Mouse (Mus musculus): ENCODE results near the gene Snrpn. TPM values are rescaled to one million over a fixed set of nuclear protein-coding genes. Genes with fewer than 3 reads are reported as not detected.

Snrpn gene
- total and polyA plus RNA-seq, 3 experiments: 0.17 to 0.44 (median 0.27) TPM

- in situ Hi-C loops (cut with MboI; ENCODE audit: low pct_ligation_motif_present, low pct_unique_long_range_greater_than_20kb, low sequenced_read_pairs): no loop called here
- Histone ChIP-seq H3K9me3 (replicated peaks; ENCODE audit: low read length) (no peaks in the 10 kb centered on the region), H3K4me1 (ENCODE audit: control insufficient read depth in 1 of 2, insufficient read depth in 2 of 2) (no peaks in the 10 kb centered on the region), H3K27me3 (replicated peaks) (no peaks in the 10 kb centered on the region), H3K4me2 (ENCODE audit: insufficient read depth, low read depth, poor library complexity, severe bottlenecking) (no peak overlapping the region), H3K79me2 (replicated peaks; ENCODE audit: control insufficient read depth, extremely low read depth, insufficient read depth, poor library complexity, severe bottlenecking) (no peaks in the 10 kb centered on the region), H3K9ac (ENCODE audit: insufficient read depth, low read depth) (no peak overlapping the region), H3K4me3 (replicated peaks in 1 of 3; ENCODE audit: low read depth in 2 of 3, low read length in 2 of 3, poor library complexity in 1 of 3) (no peak overlapping the region), H3K36me3 (replicated peaks in 1 of 2; ENCODE audit: control insufficient read depth in 1 of 2, insufficient read depth in 1 of 2, low read length in 1 of 2) (no peaks in the 10 kb centered on the region), H3K27ac (ENCODE audit: insufficient read depth, low read depth) (no peak overlapping the region)
- no peak for TF ChIP-seq E2F4 (IDR thresholded peaks at IDR 0.05; ENCODE audit: insufficient replicate concordance, low read depth, low read length)
- no peak for TF ChIP-seq ZMIZ1 (IDR thresholded peaks at IDR 0.05; ENCODE audit: low read depth, low read length)
- TF ChIP-seq ETS1 (conservative IDR thresholded peaks at IDR 0.05; ENCODE audit: low read depth, low read length): no peak
- no peak for TF ChIP-seq CHD2 (IDR thresholded peaks at IDR 0.05; ENCODE audit: low read length)
- TF ChIP-seq NRF1 (IDR thresholded peaks at IDR 0.05; ENCODE audit: low read depth, low read length): no peak
- no peak for TF ChIP-seq MEF2A (IDR thresholded peaks at IDR 0.05; ENCODE audit: borderline replicate concordance, low read depth, low read length)
- TF ChIP-seq UBTF (IDR thresholded peaks at IDR 0.05; ENCODE audit: low read depth, low read length): no peak
- TF ChIP-seq EP300 (IDR thresholded peaks at IDR 0.05; ENCODE audit: low read length): no peak
- TF ChIP-seq SIN3A (IDR thresholded peaks at IDR 0.05; ENCODE audit: low read length): no peak
- TF ChIP-seq POLR2AphosphoS2 (IDR thresholded peaks at IDR 0.05; ENCODE audit: low read depth, low read length): no peak
- TF ChIP-seq POLR2A (IDR thresholded peaks at IDR 0.05; ENCODE audit: low read depth, low read length): no peak
- TF ChIP-seq USF1 (IDR thresholded peaks at IDR 0.05; ENCODE audit: low read depth, low read length): no peak
- TF ChIP-seq HCFC1 (IDR thresholded peaks at IDR 0.05; ENCODE audit: low read depth, low read length): no peak
- TF ChIP-seq RCOR1 (conservative IDR thresholded peaks at IDR 0.05; ENCODE audit: low read depth, low read length): no peak
- no peak for TF ChIP-seq MAFK (IDR thresholded peaks at IDR 0.05; ENCODE audit: insufficient replicate concordance, low read length)
- no peak for TF ChIP-seq NELFE (IDR thresholded peaks at IDR 0.05; ENCODE audit: low read depth, low read length)
- TF ChIP-seq ZNF384 (IDR thresholded peaks at IDR 0.05; ENCODE audit: low read depth, low read length): no peak
- no peak for TF ChIP-seq MXI1 (IDR thresholded peaks at IDR 0.05; ENCODE audit: low read depth, low read length)
- TF ChIP-seq TBP (conservative IDR thresholded peaks at IDR 0.05; ENCODE audit: low read depth, low read length): no peak
- no peak for TF ChIP-seq MAX (IDR thresholded peaks at IDR 0.05; ENCODE audit: low read length)
- no peak for DNase-seq (ENCODE audit: extremely low read depth)
- dilution Hi-C loops (cut with MboI; ENCODE audit: extremely low pct_ligation_motif_present, extremely low pct_unique_long_range_greater_than_20kb, low sequenced_read_pairs): no loop called here
Measured at GRCm38 (mm10) chr7:60047481-60048201, 92.4 kb downstream of the Snrpn start.

GRCm38 (mm10) chr7:60013186-60013585 is 126.8 kb downstream of the Snrpn start:
- no peaks in the 10 kb centered on the region for H3K79me2 ChIP-seq (replicated peaks; ENCODE audit: control insufficient read depth, extremely low read depth, insufficient read depth, poor library complexity, severe bottlenecking)
- H3K4me1 ChIP-seq (ENCODE audit: control insufficient read depth in 1 of 2, insufficient read depth in 2 of 2): peaks cover 0 to 6% of the 10 kb centered on the region in 2 experiments; a peak in 1 of 4 replicates
- DNase-seq (ENCODE audit: extremely low read depth): no peak
- H3K9me3 ChIP-seq (replicated peaks; ENCODE audit: low read length): peaks cover 2% of the 10 kb centered on the region
- in situ Hi-C loops (cut with MboI; ENCODE audit: low pct_ligation_motif_present, low pct_unique_long_range_greater_than_20kb, low sequenced_read_pairs) (no loop called here), dilution Hi-C loops (cut with MboI; ENCODE audit: extremely low pct_ligation_motif_present, extremely low pct_unique_long_range_greater_than_20kb, low sequenced_read_pairs) (no loop called here)
- no peaks in the 10 kb centered on the region for H3K27me3 ChIP-seq (replicated peaks)
- no peak overlapping the region for H3K27ac ChIP-seq (ENCODE audit: insufficient read depth, low read depth)
- no peak for TF ChIP-seq MAFK (IDR thresholded peaks at IDR 0.05; ENCODE audit: insufficient replicate concordance, low read length)
- TF ChIP-seq RCOR1 (conservative IDR thresholded peaks at IDR 0.05; ENCODE audit: low read depth, low read length): no peak
- TF ChIP-seq E2F4 (IDR thresholded peaks at IDR 0.05; ENCODE audit: insufficient replicate concordance, low read depth, low read length): no peak
- H3K4me3 ChIP-seq (replicated peaks in 1 of 3; ENCODE audit: low read depth in 2 of 3, low read length in 2 of 3, poor library complexity in 1 of 3): no peak overlapping the region
- H3K36me3 ChIP-seq (replicated peaks in 1 of 2; ENCODE audit: control insufficient read depth in 1 of 2, insufficient read depth in 1 of 2, low read length in 1 of 2): no peaks in the 10 kb centered on the region
- no peak overlapping the region for H3K9ac ChIP-seq (ENCODE audit: insufficient read depth, low read depth)
- no peak overlapping the region for H3K4me2 ChIP-seq (ENCODE audit: insufficient read depth, low read depth, poor library complexity, severe bottlenecking)
